Mouse (Mus musculus) heart, postnatal 4 days (tissue): Measurements from ENCODE around the gene Cst11. TPM values are rescaled to one million over a fixed set of nuclear protein-coding genes. Genes with fewer than 3 reads are reported as not detected.

Experiments
- total RNA-seq, 2 experiments: library from RNA; stranded (reverse); gene quantifications; 2 replicates each; pipeline ENCODE4 v1.2.3; 2021

Gene Cst11
- total RNA-seq, 2 experiments from 2014 or later, result not detected

Other genes starting within 250 kb of the Cst11 start
- gene Nxt1, start 98.9 kb downstream of the Cst11 start, total RNA-seq, result 10 to 100 TPM; 19.1 to 21.5 TPM
- gene Gzf1, start 90.5 kb downstream of the Cst11 start, total RNA-seq, result 10 to 100 TPM; 19.9 to 21.3 TPM
- 1 to 10 TPM; 2.5 to 2.6 TPM for gene Napb, start 39.0 kb downstream of the Cst11 start, total RNA-seq
- not detected for gene Cstl1, start 21.1 kb downstream of the Cst11 start, total RNA-seq
- not detected for gene 8030411F24Rik, start 10.5 kb upstream of the Cst11 start, total RNA-seq
- gene Cst12, start 17.9 kb upstream of the Cst11 start, total RNA-seq, result 1 to 10 TPM; 1.4 to 1.7 TPM
- gene Cst8, start 27.3 kb upstream of the Cst11 start, total RNA-seq, result not detected
- gene Cst13, start 48.6 kb upstream of the Cst11 start, total RNA-seq, result not detected
- gene Cst9, start 63.6 kb upstream of the Cst11 start, total RNA-seq, result 1 to 10 TPM; 3.1 to 4.1 TPM
- under 1 TPM in 1 of 2 experiments, not detected in 1; 0.72 TPM for gene 9230104L09Rik, start 93.5 kb upstream of the Cst11 start, total RNA-seq
- 100 to 1,000 TPM; 527 to 580 TPM for gene Cst3, start 104.2 kb upstream of the Cst11 start, total RNA-seq
- gene Gm1330, start 231.8 kb upstream of the Cst11 start, total RNA-seq, result not detected
- not detected for gene Gm10750, start 245.7 kb upstream of the Cst11 start, total RNA-seq